Mouse (Mus musculus) limb, embryonic 13.5 days (tissue): ENCODE measurements around the gene Cog5. TPM values are rescaled to one million over a fixed set of nuclear protein-coding genes. Genes with fewer than 3 reads are reported as not detected.
A peak's percentile ranks its signal among the peaks of the same experiment; 100 is the strongest.

Experiments used
- ATAC-seq: fragments of 200-750 bp; cut with Nextera tagmentation; 2 replicates; pipeline ENCODE4 v1.8.0; 2017; ENCODE audit warnings: low read depth, moderate number of reproducible peaks, moderate TSS enrichment; ENCODE audit not compliant: low FRiP score
- H3K27ac ChIP-seq: fragments of 300-500 bp; sonication (generic); 2 replicates; pipeline ENCODE4 v1.5.1; 2015; ENCODE audit warnings: inconsistent platforms, mild to moderate bottlenecking, moderate library complexity
- H3K27me3 ChIP-seq: fragments of 300-500 bp; sonication (generic); 2 replicates; pipeline ENCODE4 v1.6.1; 2015; ENCODE audit warnings: mild to moderate bottlenecking, inconsistent platforms
- H3K36me3 ChIP-seq: fragments of 300-500 bp; sonication (generic); 2 replicates; pipeline ENCODE4 v1.6.1; 2015; ENCODE audit warnings: inconsistent platforms, mild to moderate bottlenecking, moderate library complexity
- H3K4me1 ChIP-seq: fragments of 300-500 bp; sonication (generic); 2 replicates; pipeline ENCODE4 v1.6.1; 2015; ENCODE audit warnings: inconsistent platforms
- H3K4me2 ChIP-seq: fragments of 300-500 bp; sonication (generic); replicated peaks from 2 replicates; pipeline ENCODE4 v1.6.1; 2015; ENCODE audit warnings: inconsistent platforms, mild to moderate bottlenecking, moderate library complexity
- H3K4me3 ChIP-seq: fragments of 300-500 bp; sonication (generic); 2 replicates; pipeline ENCODE4 v1.5.1; 2015; ENCODE audit warnings: moderate library complexity, mild to moderate bottlenecking, inconsistent platforms
- H3K9ac ChIP-seq: fragments of 300-500 bp; sonication (generic); 2 replicates; pipeline ENCODE4 v1.6.1; 2015; ENCODE audit warnings: mild to moderate bottlenecking, inconsistent platforms
- H3K9me3 ChIP-seq: fragments of 300-500 bp; sonication (generic); 2 replicates; pipeline ENCODE4 v1.6.1; 2016; ENCODE audit warnings: inconsistent platforms
- WGBS: fragments of 180-500 bp; shearing (Covaris S2); methylation state at CpG from one replicate; pipeline ENCODE4 v1.1.7; 2015; 5-methylcytosine and 5-hydroxymethylcytosine counted together
- polyA plus RNA-seq: library from polyadenylated mRNA; unstranded; fragments of >200 nt; fragmentation: Nextera tagmentation; extraction: Ambion mirVana; gene quantifications from 2 replicates; pipeline ENCODE4 v1.2.1, GENCODE M21; 2015

Gene Cog5
- polyA plus RNA-seq, 1 experiment from 2014 or later: 36.1 TPM

- no peak for ATAC-seq
- WGBS: 43% methylated on average over 5 of the region's 5 CpGs
Measured at GRCm38 (mm10) chr12:31712233-31712632, 57.6 kb downstream of the Cog5 start.

GRCm38 (mm10) chr12:31712727-31713126, 58.1 kb downstream of the Cog5 start:
- WGBS: 62% methylated on average over 4 of the region's 4 CpGs
- H3K9ac ChIP-seq: no peak overlapping the region
- no peak overlapping the region for H3K4me3 ChIP-seq
- no peak overlapping the region for H3K27ac ChIP-seq
- peaks cover 11% of the 10 kb centered on the region for H3K4me1 ChIP-seq
- H3K9me3 ChIP-seq: no peaks in the 10 kb centered on the region
- no peaks in the 10 kb centered on the region for H3K27me3 ChIP-seq
- H3K4me2 ChIP-seq: no peak overlapping the region
- H3K36me3 ChIP-seq: no peaks in the 10 kb centered on the region
- ATAC-seq: no peak

More at GRCm38 (mm10) chr12:31712233-31712632, 57.6 kb downstream of the Cog5 start:
- no peak overlapping the region for H3K4me2 ChIP-seq
- no peak overlapping the region for H3K9ac ChIP-seq
- H3K27me3 ChIP-seq: no peaks in the 10 kb centered on the region
- H3K9me3 ChIP-seq: no peaks in the 10 kb centered on the region
- no peak overlapping the region for H3K4me3 ChIP-seq
- no peaks in the 10 kb centered on the region for H3K36me3 ChIP-seq
- H3K27ac ChIP-seq: no peak overlapping the region
- peaks cover 14% of the 10 kb centered on the region for H3K4me1 ChIP-seq

- Histone ChIP-seq H3K27ac (no peak within 1 kb of the TSS), H3K9ac (peak within 1 kb of the TSS; percentile 43), H3K9me3 (no peaks in the 10 kb centered on the region), H3K4me2 (peak within 1 kb of the TSS; percentile 49), H3K36me3 (no peaks in the 10 kb centered on the region), H3K4me3 (peak within 1 kb of the TSS; percentile 10; the same call in 1 of the 2 replicates), H3K27me3 (no peaks in the 10 kb centered on the region), H3K4me1 (peaks cover 10% of the 10 kb centered on the region)
- ATAC-seq: peak; percentile 28; the same call in 1 of the 2 replicates
- WGBS: 23% methylated on average over 6 of the region's 6 CpGs
Measured at GRCm38 (mm10) chr12:31713600-31713999, 58.9 kb downstream of the Cog5 start, which contains the start of gene Gpr22. TSS of gene Gpr22 (minus strand) at chr12:31713947.

- 45% methylated on average over 3 of the region's 3 CpGs for WGBS
- Histone ChIP-seq H3K4me1 (peaks cover 10% of the 10 kb centered on the region), H3K9ac (no peak overlapping the region), H3K27me3 (no peaks in the 10 kb centered on the region), H3K36me3 (no peaks in the 10 kb centered on the region), H3K27ac (no peak overlapping the region), H3K9me3 (no peaks in the 10 kb centered on the region), H3K4me3 (no peak overlapping the region), H3K4me2 (peak overlapping the region; percentile 49)
- ATAC-seq: no peak
Measured at GRCm38 (mm10) chr12:31714070-31714469, 59.4 kb downstream of the Cog5 start.

- no peaks in the 10 kb centered on the region for H3K9me3 ChIP-seq
- peaks cover 2% of the 10 kb centered on the region; the same call in 1 of the 2 replicates for H3K36me3 ChIP-seq
- no peak for ATAC-seq
- H3K4me1 ChIP-seq: peaks cover 13% of the 10 kb centered on the region
- no peak overlapping the region for H3K4me3 ChIP-seq
- 91% methylated on average over 1 of the region's 1 CpGs for WGBS
- H3K27ac ChIP-seq: no peak overlapping the region
- H3K27me3 ChIP-seq: no peaks in the 10 kb centered on the region
- no peak overlapping the region for H3K4me2 ChIP-seq
- H3K9ac ChIP-seq: no peak overlapping the region
Measured at GRCm38 (mm10) chr12:31719586-31720275, 65.1 kb downstream of the Cog5 start.

GRCm38 (mm10) chr12:31724576-31724975, 69.9 kb downstream of the Cog5 start:
- peaks cover 18% of the 10 kb centered on the region for H3K4me1 ChIP-seq
- H3K36me3 ChIP-seq: peaks cover 3% of the 10 kb centered on the region; the same call in 1 of the 2 replicates
- H3K4me3 ChIP-seq: no peak overlapping the region
- no peaks in the 10 kb centered on the region for H3K9me3 ChIP-seq
- H3K27ac ChIP-seq: no peak overlapping the region
- no peaks in the 10 kb centered on the region for H3K27me3 ChIP-seq
- no peak overlapping the region for H3K4me2 ChIP-seq
- ATAC-seq: no peak
- H3K9ac ChIP-seq: no peak overlapping the region
- WGBS: 78% methylated on average over 3 of the region's 3 CpGs

- H3K27ac ChIP-seq: no peak overlapping the region
- no peak overlapping the region for H3K4me3 ChIP-seq
- no peaks in the 10 kb centered on the region for H3K9me3 ChIP-seq
- H3K4me2 ChIP-seq: no peak overlapping the region
- no peaks in the 10 kb centered on the region for H3K27me3 ChIP-seq
- peaks cover 3% of the 10 kb centered on the region; the same call in 1 of the 2 replicates for H3K36me3 ChIP-seq
- WGBS: 72% methylated on average over 12 of the region's 12 CpGs
- H3K4me1 ChIP-seq: peaks cover 12% of the 10 kb centered on the region
- no peak overlapping the region for H3K9ac ChIP-seq
- no peak for ATAC-seq
Measured at GRCm38 (mm10) chr12:31725511-31726275, 71.0 kb downstream of the Cog5 start.

DNA sequence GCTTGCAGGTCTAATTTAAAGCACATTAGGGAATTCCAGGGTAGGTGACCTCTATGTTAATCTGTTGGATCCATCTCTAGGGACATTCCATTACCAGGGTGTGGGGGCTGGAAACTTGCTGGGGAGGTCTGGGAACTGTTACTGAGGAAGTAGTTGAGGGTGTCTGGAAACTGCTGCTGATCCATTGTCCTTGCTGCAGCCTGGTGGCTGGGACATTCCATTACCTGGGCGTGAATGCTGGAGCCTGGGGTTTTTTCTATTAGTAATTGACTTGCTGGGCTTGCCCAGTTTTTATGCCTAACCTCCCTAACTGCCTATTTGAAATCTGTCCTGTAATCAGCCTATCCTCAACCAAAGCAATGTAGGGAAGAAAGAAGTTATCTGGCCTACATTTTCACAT, 72.0 kb downstream of the Cog5 start:
- WGBS: 46% methylated on average over 1 of the region's 1 CpGs
- ATAC-seq: no peak

GRCm38 (mm10) chr12:31730126-31730525, 75.5 kb downstream of the Cog5 start:
- Histone ChIP-seq H3K9ac (no peak overlapping the region), H3K4me2 (no peak overlapping the region), H3K27me3 (no peaks in the 10 kb centered on the region), H3K4me1 (0 out of 2 replicates have a peak, but pooled peaks cover 6% of the 10 kb centered on the region), H3K9me3 (no peaks in the 10 kb centered on the region), H3K27ac (no peak overlapping the region), H3K4me3 (no peak overlapping the region), H3K36me3 (no peaks in the 10 kb centered on the region)
- ATAC-seq: no peak
- WGBS: 89% methylated on average over 1 of the region's 1 CpGs

More for the DNA sequence above, 72.0 kb downstream of the Cog5 start:
- Histone ChIP-seq H3K4me2 (no peak overlapping the region), H3K9ac (no peak overlapping the region), H3K9me3 (no peaks in the 10 kb centered on the region), H3K36me3 (peaks cover 3% of the 10 kb centered on the region; the same call in 1 of the 2 replicates), H3K27me3 (no peaks in the 10 kb centered on the region), H3K4me3 (no peak overlapping the region), H3K4me1 (0 out of 2 replicates have a peak, but pooled peaks cover 6% of the 10 kb centered on the region), H3K27ac (no peak overlapping the region)

- Histone ChIP-seq H3K27ac (no peak overlapping the region), H3K9me3 (no peaks in the 10 kb centered on the region), H3K4me2 (no peak overlapping the region), H3K36me3 (no peaks in the 10 kb centered on the region), H3K27me3 (no peaks in the 10 kb centered on the region), H3K4me3 (no peak overlapping the region), H3K9ac (no peak overlapping the region), H3K4me1 (no peaks in the 10 kb centered on the region)
- ATAC-seq: no peak
- whole genome bisulfite sequencing: 78% methylated on average over 2 of the region's 2 CpGs
Measured at GRCm38 (mm10) chr12:31734616-31735015, 79.9 kb downstream of the Cog5 start.

GRCm38 (mm10) chr12:31747301-31747700, 92.6 kb downstream of the Cog5 start:
- peaks cover 3% of the 10 kb centered on the region; the same call in 1 of the 2 replicates for H3K36me3 ChIP-seq
- no peaks in the 10 kb centered on the region for H3K27me3 ChIP-seq
- peaks cover 4% of the 10 kb centered on the region; the same call in 1 of the 2 replicates for H3K9me3 ChIP-seq
- ATAC-seq: no peak
- 84% methylated on average over 8 of the region's 8 CpGs for WGBS
- no peak overlapping the region for H3K9ac ChIP-seq
- H3K4me3 ChIP-seq: no peak overlapping the region
- H3K4me1 ChIP-seq: no peaks in the 10 kb centered on the region
- no peak overlapping the region for H3K4me2 ChIP-seq
- no peak overlapping the region for H3K27ac ChIP-seq

GRCm38 (mm10) chr12:31749846-31750245, 95.2 kb downstream of the Cog5 start:
- H3K9ac ChIP-seq: no peak overlapping the region
- H3K4me1 ChIP-seq: no peaks in the 10 kb centered on the region
- 97% methylated on average over 4 of the region's 4 CpGs for WGBS

More at GRCm38 (mm10) chr12:31749846-31750245, 95.2 kb downstream of the Cog5 start:
- H3K9me3 ChIP-seq: no peaks in the 10 kb centered on the region
- no peaks in the 10 kb centered on the region for H3K27me3 ChIP-seq
- ATAC-seq: no peak
- H3K4me2 ChIP-seq: no peak overlapping the region
- no peak overlapping the region for H3K27ac ChIP-seq
- H3K36me3 ChIP-seq: peaks cover 3% of the 10 kb centered on the region; the same call in 1 of the 2 replicates
- H3K4me3 ChIP-seq: no peak overlapping the region
